Mouse (Mus musculus): Measurements from ENCODE around the gene Sall4. TPM values are rescaled to one million over a fixed set of nuclear protein-coding genes. Genes with fewer than 3 reads are reported as not detected.

The Sall4 gene
- not detected for polyA plus RNA-seq (2021)

DNA sequence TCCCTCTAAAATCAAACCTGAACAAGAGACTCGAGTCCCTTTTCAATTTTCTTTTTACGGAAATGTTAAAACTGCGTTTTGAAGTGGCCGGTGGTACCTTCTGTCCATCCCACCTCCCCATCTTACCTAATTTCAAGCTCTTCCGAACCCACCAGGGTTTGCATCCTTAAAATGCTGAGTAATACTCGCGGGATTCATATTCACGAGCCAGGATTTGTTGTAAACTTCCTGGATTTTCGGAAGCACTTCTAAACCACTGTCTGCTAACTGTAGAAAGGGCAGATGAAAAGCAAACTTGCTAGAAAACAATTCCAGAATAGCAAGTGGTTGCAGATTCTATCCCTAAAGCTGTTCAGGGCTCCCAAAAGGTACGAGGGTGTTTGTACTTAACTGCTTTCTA lies at the start of gene Sall4:
Sall4 (minus strand) TSS at position 362 of the 400 bp plus-strand sequence.
- no peak for TF ChIP-seq CTCF (IDR thresholded peaks at IDR 0.05)
- ATAC-seq (no peak), DNase-seq (ENCODE audit: low read depth, low spot score) (no peak)
- in situ Hi-C loops (cut with MboI; ENCODE audit: low pct_unique_long_range_greater_than_20kb): loop anchor here (10.0 kb wide), 1 partner anchor 107 kb away; no protein-coding TSS in a partner anchor
- ChIA-PET CTCF (no interaction called here), POLR2A (no interaction called here)
- H3K27me3 ChIP-seq: peaks cover 66% of the 10 kb centered on the region

DNA sequence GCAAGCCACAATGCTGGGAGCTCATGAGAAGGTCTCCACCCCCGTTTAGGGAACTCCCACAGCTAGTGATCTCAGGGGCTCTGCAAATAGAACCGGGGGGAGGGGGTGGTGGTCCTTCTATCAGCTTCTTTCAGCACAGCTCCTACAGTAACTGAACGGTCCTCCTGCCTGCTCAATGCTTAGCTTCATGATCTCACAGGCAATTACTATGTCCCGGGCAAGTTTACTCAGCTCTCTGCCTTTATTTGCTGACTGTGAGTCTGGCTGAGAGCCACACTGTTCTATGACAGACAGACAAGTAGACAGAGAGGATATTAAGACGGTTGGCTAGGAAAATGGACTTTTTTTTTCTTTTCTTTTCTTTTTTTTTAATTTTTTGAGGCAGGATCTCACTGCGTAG lies 45.5 kb upstream of the Sall4 start:
- DNase-seq (ENCODE audit: low read depth, low spot score) (no peak), ATAC-seq (no peak)
- ChIA-PET CTCF (no interaction called here), POLR2A (no interaction called here)
- no peak for TF ChIP-seq CTCF (IDR thresholded peaks at IDR 0.05)
- in situ Hi-C loops (cut with MboI; ENCODE audit: low pct_unique_long_range_greater_than_20kb): no loop called here
- H3K27me3 ChIP-seq: peaks cover 13% of the 10 kb centered on the region

DNA sequence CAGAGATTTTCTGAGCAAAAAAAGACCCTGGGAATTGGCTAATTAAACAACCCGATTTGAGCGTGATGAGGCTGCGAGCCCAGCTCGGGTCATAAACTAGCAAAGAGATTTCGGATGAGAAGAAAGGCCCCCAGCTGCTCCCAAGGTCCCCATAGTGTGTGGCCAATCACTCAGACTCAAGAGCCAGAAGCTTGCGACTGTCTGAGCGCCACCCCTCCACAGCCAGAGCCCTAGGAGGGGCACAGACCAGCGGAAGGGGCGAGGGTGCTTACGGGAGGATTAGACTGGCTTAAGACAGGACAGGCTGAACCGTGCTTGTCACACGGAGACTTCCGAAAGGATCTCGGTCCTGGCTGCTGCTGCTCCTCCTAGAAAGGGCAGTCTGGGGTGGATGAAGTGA lies 42.2 kb upstream of the Sall4 start:
- no peak for DNase-seq (ENCODE audit: low read depth, low spot score)
- CTCF ChIA-PET: no interaction called here
- in situ Hi-C loops (cut with MboI; ENCODE audit: low pct_unique_long_range_greater_than_20kb): no loop called here
- POLR2A ChIA-PET: no interaction called here
- ATAC-seq: no peak
- TF ChIP-seq CTCF (IDR thresholded peaks at IDR 0.05): no peak
- peaks cover 11% of the 10 kb centered on the region for H3K27me3 ChIP-seq

DNA sequence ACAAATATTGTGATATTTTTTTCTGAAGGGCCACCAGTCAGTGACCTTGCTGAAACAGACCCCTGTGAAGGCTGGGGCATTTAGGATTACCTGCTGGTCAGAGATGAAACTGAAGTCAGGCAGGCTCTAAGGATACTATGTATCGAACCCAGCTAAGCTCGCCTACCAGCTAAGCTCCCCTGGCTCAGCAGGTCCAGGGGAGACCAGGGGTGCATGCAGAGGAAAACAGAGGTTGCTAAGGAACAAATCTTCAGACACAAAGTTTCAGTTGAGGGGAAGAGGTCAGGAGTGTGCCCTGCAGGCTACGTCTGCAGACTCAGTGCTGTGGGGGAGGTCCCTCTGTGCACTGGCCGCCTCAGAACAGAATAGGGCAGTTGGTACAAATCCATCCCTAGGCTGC lies 39.9 kb upstream of the Sall4 start:
- in situ Hi-C loops (cut with MboI; ENCODE audit: low pct_unique_long_range_greater_than_20kb): no loop called here
- ChIA-PET CTCF (no interaction called here), POLR2A (interaction anchor here (0.6 kb wide), 1 partner anchor 1257 kb away, joined by 4 read pairs; no protein-coding TSS in a partner anchor)
- ATAC-seq: no peak
- H3K27me3 ChIP-seq: peaks cover 19% of the 10 kb centered on the region
- no peak for DNase-seq (ENCODE audit: low read depth, low spot score)
- no peak for TF ChIP-seq CTCF (IDR thresholded peaks at IDR 0.05)

DNA sequence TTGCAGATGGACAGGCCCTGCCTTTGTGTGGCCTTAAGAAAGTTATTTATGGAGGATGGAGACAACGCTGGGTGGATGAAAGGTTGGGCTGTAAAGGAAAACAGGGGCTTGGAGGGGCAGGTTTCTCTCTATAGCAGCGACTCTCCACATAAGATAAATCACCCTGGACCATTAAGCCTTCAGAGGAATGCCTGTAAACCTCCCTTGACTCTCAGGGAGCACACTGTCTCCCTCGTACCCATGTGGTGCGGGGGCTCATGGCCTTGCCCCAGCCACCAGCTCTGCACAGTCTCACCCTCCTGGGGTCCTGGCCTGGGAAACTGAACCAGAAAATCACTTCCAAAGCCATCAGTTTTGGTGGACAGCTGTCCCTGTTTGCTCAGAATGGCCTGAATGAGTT lies 36.1 kb upstream of the Sall4 start:
- ChIA-PET POLR2A (no interaction called here), CTCF (no interaction called here)
- ATAC-seq: no peak
- no peak for TF ChIP-seq CTCF (IDR thresholded peaks at IDR 0.05)
- H3K27me3 ChIP-seq: peaks cover 19% of the 10 kb centered on the region
- no peak for DNase-seq (ENCODE audit: low read depth, low spot score)
- in situ Hi-C loops (cut with MboI; ENCODE audit: low pct_unique_long_range_greater_than_20kb): no loop called here

DNA sequence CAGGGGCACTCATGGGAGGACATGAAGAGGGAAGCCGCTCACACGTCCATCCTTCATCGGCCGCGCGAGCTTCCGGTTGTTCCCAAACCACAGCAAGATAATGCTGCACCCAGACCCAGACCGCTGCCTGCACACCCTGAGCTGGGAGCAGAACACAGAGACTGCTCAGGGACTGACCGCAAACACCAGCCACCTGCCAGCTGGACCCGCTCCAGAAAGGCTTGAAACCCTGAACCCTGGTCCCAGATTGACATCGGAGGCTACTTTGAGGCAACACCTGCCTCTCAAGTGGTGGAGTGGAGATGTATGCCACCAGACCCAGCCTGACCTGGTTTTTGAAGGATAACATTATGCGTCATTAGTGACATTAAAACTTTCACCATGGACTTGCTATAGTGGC lies 31.6 kb upstream of the Sall4 start:
- ATAC-seq: no peak
- peaks cover 6% of the 10 kb centered on the region for H3K27me3 ChIP-seq
- CTCF ChIA-PET: no interaction called here
- in situ Hi-C loops (cut with MboI; ENCODE audit: low pct_unique_long_range_greater_than_20kb): no loop called here
- DNase-seq (ENCODE audit: low read depth, low spot score): no peak
- POLR2A ChIA-PET: no interaction called here
- TF ChIP-seq CTCF (IDR thresholded peaks at IDR 0.05): no peak

DNA sequence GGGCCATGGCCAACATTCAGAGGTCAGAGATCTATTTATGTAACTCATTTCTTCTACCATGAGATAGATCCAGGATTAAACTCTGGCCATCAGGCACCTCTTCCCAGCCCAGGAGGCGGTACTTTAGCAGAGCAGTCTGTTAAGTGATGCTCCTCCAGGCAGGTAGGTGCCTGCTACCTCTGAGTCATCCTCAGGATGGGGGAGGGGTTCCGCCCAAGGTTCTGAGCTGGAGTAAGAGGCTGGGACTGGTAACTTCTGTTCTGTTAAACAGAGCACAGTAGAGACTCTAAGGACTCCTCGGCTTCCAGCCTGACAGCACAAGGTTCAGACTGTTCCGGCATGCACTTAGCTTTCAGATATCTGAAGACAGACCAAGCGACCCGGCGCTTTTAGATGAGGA lies 31.2 kb upstream of the Sall4 start:
- CTCF ChIA-PET: no interaction called here
- POLR2A ChIA-PET: no interaction called here
- no peak for TF ChIP-seq CTCF (IDR thresholded peaks at IDR 0.05)
- in situ Hi-C loops (cut with MboI; ENCODE audit: low pct_unique_long_range_greater_than_20kb): no loop called here
- peaks cover 6% of the 10 kb centered on the region for H3K27me3 ChIP-seq
- no peak for ATAC-seq
- DNase-seq (ENCODE audit: low read depth, low spot score): no peak

DNA sequence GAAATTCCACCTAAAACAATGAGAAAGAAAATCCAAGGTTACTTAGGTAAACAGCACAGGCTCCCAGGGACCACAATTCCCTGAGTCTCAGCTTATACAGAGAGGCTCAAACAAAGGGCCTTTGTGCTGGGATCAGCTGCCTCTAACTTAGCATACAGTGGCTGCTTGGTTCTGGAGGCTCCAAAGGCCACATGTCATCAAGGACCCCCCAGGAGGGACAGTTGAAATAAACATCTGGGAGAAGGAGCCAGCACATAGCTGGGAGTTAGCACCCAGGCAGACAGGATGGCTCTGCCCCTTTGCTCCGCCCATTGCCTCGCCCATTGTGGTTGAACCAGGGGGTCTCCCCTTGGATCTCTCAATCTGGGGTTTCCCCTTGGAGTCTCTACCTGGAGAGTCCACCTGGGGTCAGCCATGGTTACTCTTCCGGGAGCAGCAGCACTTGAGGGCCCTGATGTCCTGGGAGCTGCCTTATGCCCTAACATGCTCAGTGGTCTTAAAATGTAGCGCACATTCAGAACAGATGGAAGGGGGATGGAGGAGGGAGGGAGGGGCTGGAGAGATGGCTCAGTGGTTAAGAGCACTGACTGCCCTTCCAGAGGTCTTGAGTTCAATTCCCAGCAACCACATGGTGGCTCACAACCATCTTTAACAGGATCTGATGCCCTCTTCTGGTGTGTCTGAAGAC lies 23.5 kb upstream of the Sall4 start:
- CTCF ChIA-PET: no interaction called here
- TF ChIP-seq CTCF (IDR thresholded peaks at IDR 0.05): no peak
- no peak for DNase-seq (ENCODE audit: low read depth, low spot score)
- peaks cover 11% of the 10 kb centered on the region for H3K27me3 ChIP-seq
- no peak for ATAC-seq
- in situ Hi-C loops (cut with MboI; ENCODE audit: low pct_unique_long_range_greater_than_20kb): no loop called here
- POLR2A ChIA-PET: no interaction called here

DNA sequence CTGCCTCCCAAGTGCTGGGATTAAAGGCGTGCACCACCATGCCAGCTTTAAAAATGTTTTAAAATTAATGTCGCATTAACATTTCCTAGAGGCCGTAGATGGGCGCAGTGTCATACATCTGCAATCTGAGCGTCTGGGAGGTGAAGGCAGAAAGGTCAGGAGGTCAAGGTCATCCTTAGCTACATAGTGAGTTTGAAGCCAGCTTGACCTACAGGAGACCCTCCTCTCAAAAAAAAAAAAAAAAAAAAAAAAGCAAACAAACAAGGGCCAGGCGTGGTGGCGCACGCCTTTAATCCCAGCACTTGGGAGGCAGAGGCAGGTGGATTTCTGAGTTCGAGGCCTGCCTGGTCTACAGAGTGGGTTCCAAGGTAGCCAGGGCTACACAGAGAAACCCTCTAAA lies 18.4 kb upstream of the Sall4 start:
- H3K27me3 ChIP-seq: peaks cover 14% of the 10 kb centered on the region
- DNase-seq (ENCODE audit: low read depth, low spot score) (no peak), ATAC-seq (no peak)
- POLR2A ChIA-PET: no interaction called here
- in situ Hi-C loops (cut with MboI; ENCODE audit: low pct_unique_long_range_greater_than_20kb): no loop called here
- TF ChIP-seq CTCF (IDR thresholded peaks at IDR 0.05): no peak
- CTCF ChIA-PET: interaction anchor here (1.1 kb wide), 1 partner anchor 25 kb away, joined by 3 read pairs; no protein-coding TSS in a partner anchor

DNA sequence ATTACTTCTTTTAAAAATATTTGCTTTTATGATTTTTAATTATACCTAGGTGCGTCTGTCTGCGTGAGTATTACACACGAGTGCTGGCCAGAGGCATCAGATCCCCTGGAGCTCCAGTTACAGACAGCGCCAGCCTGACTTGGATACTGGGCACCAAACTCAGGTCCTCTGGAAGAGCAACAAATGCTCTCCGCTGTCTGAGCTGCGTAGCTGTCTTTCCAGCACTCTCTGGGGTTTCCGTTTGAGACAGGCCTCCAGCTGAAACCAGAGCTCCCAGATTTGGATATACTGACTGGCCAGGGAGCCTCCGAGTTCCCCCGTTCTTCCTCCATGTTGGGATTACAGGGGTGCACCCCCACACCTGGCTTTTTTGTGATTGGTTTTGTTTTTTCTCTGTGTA lies 12.9 kb upstream of the Sall4 start:
- ATAC-seq (no peak), DNase-seq (ENCODE audit: low read depth, low spot score) (no peak)
- no peak for TF ChIP-seq CTCF (IDR thresholded peaks at IDR 0.05)
- ChIA-PET POLR2A (no interaction called here), CTCF (no interaction called here)
- in situ Hi-C loops (cut with MboI; ENCODE audit: low pct_unique_long_range_greater_than_20kb): no loop called here
- H3K27me3 ChIP-seq: peaks cover 3% of the 10 kb centered on the region

DNA sequence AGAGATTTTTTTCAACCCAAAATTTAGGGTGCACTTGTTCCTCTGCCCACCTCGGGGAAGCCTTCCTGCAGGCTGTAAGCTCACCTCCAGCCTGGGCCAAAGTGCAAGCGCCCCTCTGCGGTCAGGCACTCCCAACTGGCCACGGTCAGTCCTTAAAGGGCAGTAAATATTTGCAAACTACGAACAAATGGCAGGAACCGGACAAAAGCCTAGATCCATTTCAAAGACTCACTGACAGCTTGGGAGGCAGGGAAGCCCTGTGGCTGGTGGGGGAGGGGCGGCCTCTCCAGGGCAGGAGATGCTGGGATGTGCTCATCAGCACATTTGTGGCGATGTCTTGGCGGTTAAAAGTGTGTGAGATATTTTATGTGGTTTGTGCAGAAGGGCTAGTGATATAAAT lies 12.3 kb upstream of the Sall4 start:
- CTCF ChIA-PET: no interaction called here
- POLR2A ChIA-PET: no interaction called here
- ATAC-seq (no peak), DNase-seq (ENCODE audit: low read depth, low spot score) (no peak)
- in situ Hi-C loops (cut with MboI; ENCODE audit: low pct_unique_long_range_greater_than_20kb): no loop called here
- no peak for TF ChIP-seq CTCF (IDR thresholded peaks at IDR 0.05)
- peaks cover 3% of the 10 kb centered on the region for H3K27me3 ChIP-seq

DNA sequence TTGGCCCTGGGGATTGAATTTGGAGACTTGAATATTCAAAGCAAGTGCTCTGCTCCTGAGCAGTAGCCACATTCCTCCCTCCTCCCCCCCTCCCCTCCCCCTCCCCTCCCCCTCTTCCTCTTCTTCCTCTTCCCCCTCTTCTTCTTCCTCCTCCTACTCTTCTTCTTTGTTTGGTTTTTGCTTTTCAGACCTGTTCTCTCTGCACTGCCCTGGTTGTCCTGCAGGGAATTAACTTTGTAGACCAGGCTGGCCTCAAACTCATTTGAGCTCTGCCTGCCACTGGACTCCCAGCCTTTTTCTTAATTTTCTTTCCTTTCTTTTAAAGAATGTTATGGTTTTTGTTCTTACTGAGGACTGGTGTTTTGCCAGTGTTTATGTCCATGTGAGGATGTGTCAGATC lies 9.7 kb upstream of the Sall4 start:
- DNase-seq (ENCODE audit: low read depth, low spot score) (no peak), ATAC-seq (no peak)
- no peak for TF ChIP-seq CTCF (IDR thresholded peaks at IDR 0.05)
- POLR2A ChIA-PET: no interaction called here
- CTCF ChIA-PET: no interaction called here
- in situ Hi-C loops (cut with MboI; ENCODE audit: low pct_unique_long_range_greater_than_20kb): no loop called here
- H3K27me3 ChIP-seq: no peaks in the 10 kb centered on the region

Measured in Patski (cell line).